Mouse (Mus musculus) urinary bladder, postnatal 0 days (tissue): Measurements from ENCODE around the gene Gm20817. TPM values are rescaled to one million over a fixed set of nuclear protein-coding genes. Genes with fewer than 3 reads are reported as not detected.

ENCODE experiments used
- polyA plus RNA-seq: library from polyadenylated mRNA; unstranded; fragments of >200 nt; fragmentation: Nextera tagmentation; extraction: Ambion mirVana; gene quantifications from 2 replicates; pipeline ENCODE4 v1.2.1, GENCODE M21; 2015

Gm20817 gene
- polyA plus RNA-seq = not detected in 2 replicates

GRCm38 (mm10) chrY:68832628-68833027, at the start of gene Gm20817:
Gm20817 (minus strand) TSS chrY:68832728.

